Mouse (Mus musculus): ENCODE measurements around the gene Nomo1. TPM values are rescaled to one million over a fixed set of nuclear protein-coding genes. Genes with fewer than 3 reads are reported as not detected.

The Nomo1 gene
- polyA plus RNA-seq, 1 experiment from 2014 or later: 39.2 TPM

- 72% methylated on average over 8 of the region's 8 CpGs for WGBS
- no peaks in the 10 kb centered on the region for H3K36me3 ChIP-seq
- no peak overlapping the region for H3K4me3 ChIP-seq
- peaks cover 37% of the 10 kb centered on the region for H3K27me3 ChIP-seq (replicated peaks)
- H3K27ac ChIP-seq (replicated peaks): no peak overlapping the region
- no peak overlapping the region for H3K4me2 ChIP-seq
- no peaks in the 10 kb centered on the region for H3K9me3 ChIP-seq
- no peak overlapping the region for H3K9ac ChIP-seq
- H3K4me1 ChIP-seq: peaks cover 16% of the 10 kb centered on the region
- ATAC-seq (ENCODE audit: extremely low read depth, insufficient number of reproducible peaks, low FRiP score, low TSS enrichment): no peak
Observed at GRCm38 (mm10) chr7:46103075-46103591, 69.6 kb downstream of the Nomo1 start.

DNA sequence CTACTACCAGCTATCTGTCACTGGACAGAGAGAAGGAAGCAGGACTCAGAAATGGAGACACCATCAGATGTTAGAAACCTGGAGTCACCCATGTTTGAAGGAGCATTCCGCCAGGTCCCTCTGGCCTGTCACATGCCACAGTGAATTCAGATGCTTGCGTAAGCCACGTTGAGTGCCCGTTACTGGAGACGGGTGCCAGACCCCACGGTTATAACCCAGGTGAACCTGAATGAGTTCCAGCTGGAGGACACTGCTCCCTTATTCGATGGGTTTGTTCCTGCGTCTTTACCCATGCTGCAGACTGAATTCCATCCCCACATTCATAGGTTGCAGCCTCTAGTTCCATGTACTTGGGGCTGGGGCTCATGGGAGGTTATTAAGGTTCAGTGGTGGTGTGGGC lies 70.3 kb downstream of the Nomo1 start:
- Histone ChIP-seq H3K9me3 (no peaks in the 10 kb centered on the region), H3K27ac (replicated peaks) (no peak overlapping the region), H3K9ac (no peak overlapping the region), H3K4me2 (no peak overlapping the region), H3K27me3 (replicated peaks) (peaks cover 31% of the 10 kb centered on the region), H3K4me3 (no peak overlapping the region), H3K4me1 (peaks cover 16% of the 10 kb centered on the region), H3K36me3 (no peaks in the 10 kb centered on the region)
- WGBS: 87% methylated on average over 8 of the region's 8 CpGs
- ATAC-seq (ENCODE audit: extremely low read depth, insufficient number of reproducible peaks, low FRiP score, low TSS enrichment): no peak

DNA sequence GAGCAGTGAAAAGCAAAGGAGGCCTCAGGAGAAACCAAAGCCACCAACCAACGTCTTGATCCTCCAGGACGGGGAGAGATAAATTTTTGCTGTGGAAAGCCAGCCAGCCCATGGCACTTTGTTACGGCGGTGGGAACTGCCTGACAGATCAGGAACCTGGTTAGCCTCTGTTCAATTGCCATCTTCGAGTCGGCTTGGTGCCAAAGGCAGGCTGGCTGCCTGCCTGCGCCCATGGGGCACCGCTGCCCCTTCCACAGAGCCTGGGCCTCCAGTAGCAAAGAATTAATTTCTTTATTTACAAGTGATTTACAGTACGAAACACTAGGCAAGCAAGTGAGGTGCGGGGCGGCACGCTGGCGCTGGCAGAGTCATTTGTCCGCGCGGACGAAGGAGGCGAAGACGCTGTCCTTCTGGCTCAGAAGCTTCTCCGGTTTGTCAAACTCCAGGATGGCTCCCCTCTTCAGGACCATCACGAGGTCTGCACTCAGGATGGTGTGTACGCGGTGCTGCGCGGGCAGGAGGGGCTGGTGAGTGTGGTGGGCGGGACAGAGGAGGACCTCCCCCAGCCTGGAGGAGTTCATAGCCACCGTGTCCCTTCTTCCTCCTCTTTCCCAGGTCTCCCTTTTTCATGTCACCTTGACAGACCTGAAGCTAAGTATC lies 70.9 kb downstream of the Nomo1 start:
- Histone ChIP-seq H3K4me1 (peaks cover 10% of the 10 kb centered on the region), H3K27me3 (replicated peaks) (peaks cover 25% of the 10 kb centered on the region), H3K27ac (replicated peaks) (no peak overlapping the region), H3K4me2 (no peak overlapping the region), H3K36me3 (no peaks in the 10 kb centered on the region), H3K4me3 (no peak overlapping the region), H3K9ac (no peak overlapping the region), H3K9me3 (no peaks in the 10 kb centered on the region)
- 77% methylated on average over 27 of the region's 27 CpGs for WGBS
- no peak for ATAC-seq (ENCODE audit: extremely low read depth, insufficient number of reproducible peaks, low FRiP score, low TSS enrichment)

- H3K9me3 ChIP-seq: no peaks in the 10 kb centered on the region
- WGBS: 85% methylated on average over 7 of the region's 7 CpGs
Observed at GRCm38 (mm10) chr7:46105484-46105883, 72.0 kb downstream of the Nomo1 start.

DNA sequence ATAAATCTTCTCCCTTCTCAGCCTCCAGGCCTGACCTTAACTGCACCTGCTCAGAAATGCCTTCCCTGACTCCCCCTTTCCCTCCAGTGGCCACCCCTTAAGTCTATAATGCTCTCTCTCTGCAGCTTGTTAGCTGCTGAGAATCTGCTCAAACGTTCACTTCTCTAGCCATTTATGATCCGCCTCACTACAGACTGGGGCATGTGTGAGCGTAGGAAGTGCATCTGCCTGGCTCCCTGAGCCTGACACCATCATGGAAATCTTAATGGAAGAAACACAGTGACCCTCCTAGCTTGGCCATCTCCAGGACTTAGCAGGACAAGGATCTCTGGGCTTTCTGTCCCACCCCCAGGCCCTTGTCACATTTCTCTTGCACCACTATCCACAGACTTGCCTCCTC lies 76.6 kb downstream of the Nomo1 start:
- WGBS: 72% methylated on average over 3 of the region's 3 CpGs
- ATAC-seq (ENCODE audit: extremely low read depth, insufficient number of reproducible peaks, low FRiP score, low TSS enrichment): no peak
- Histone ChIP-seq H3K9me3 (no peaks in the 10 kb centered on the region), H3K4me2 (no peak overlapping the region), H3K9ac (peak overlapping the region; percentile 33; the same call in 1 of the 2 replicates), H3K27me3 (replicated peaks) (peaks cover 14% of the 10 kb centered on the region; the same call in 1 of the 2 replicates), H3K4me1 (peaks cover 43% of the 10 kb centered on the region), H3K27ac (replicated peaks) (no peak overlapping the region), H3K4me3 (no peak overlapping the region), H3K36me3 (no peaks in the 10 kb centered on the region)

More at GRCm38 (mm10) chr7:46105484-46105883, 72.0 kb downstream of the Nomo1 start:
- ATAC-seq (ENCODE audit: extremely low read depth, insufficient number of reproducible peaks, low FRiP score, low TSS enrichment): no peak
- H3K4me3 ChIP-seq: no peak overlapping the region
- H3K4me1 ChIP-seq: peaks cover 9% of the 10 kb centered on the region; the same call in 1 of the 2 replicates
- peaks cover 15% of the 10 kb centered on the region for H3K27me3 ChIP-seq (replicated peaks)
- no peaks in the 10 kb centered on the region for H3K36me3 ChIP-seq
- H3K4me2 ChIP-seq: no peak overlapping the region
- no peak overlapping the region for H3K9ac ChIP-seq
- no peak overlapping the region for H3K27ac ChIP-seq (replicated peaks)

- Histone ChIP-seq H3K4me2 (no peak overlapping the region), H3K9ac (peak overlapping the region; percentile 45), H3K4me1 (peaks cover 55% of the 10 kb centered on the region), H3K4me3 (no peak overlapping the region), H3K27me3 (replicated peaks) (peaks cover 7% of the 10 kb centered on the region; the same call in 1 of the 2 replicates), H3K9me3 (no peaks in the 10 kb centered on the region), H3K36me3 (no peaks in the 10 kb centered on the region), H3K27ac (replicated peaks) (peak overlapping the region; percentile 62)
- WGBS: 66% methylated on average over 15 of the region's 15 CpGs
- ATAC-seq (ENCODE audit: extremely low read depth, insufficient number of reproducible peaks, low FRiP score, low TSS enrichment): no peak
Observed at GRCm38 (mm10) chr7:46111212-46111817, 77.8 kb downstream of the Nomo1 start.

- H3K9ac ChIP-seq: peak overlapping the region; percentile 45; the same call in 1 of the 2 replicates
- peak overlapping the region; percentile 14; the same call in 1 of the 2 replicates for H3K4me2 ChIP-seq
- H3K27me3 ChIP-seq (replicated peaks): peaks cover 3% of the 10 kb centered on the region; the same call in 1 of the 2 replicates
- H3K27ac ChIP-seq (replicated peaks): peak overlapping the region; percentile 62
- ATAC-seq (ENCODE audit: extremely low read depth, insufficient number of reproducible peaks, low FRiP score, low TSS enrichment): no peak
- 34% methylated on average over 6 of the region's 6 CpGs for WGBS
- no peaks in the 10 kb centered on the region for H3K9me3 ChIP-seq
- H3K4me3 ChIP-seq: no peak overlapping the region
- no peaks in the 10 kb centered on the region for H3K36me3 ChIP-seq
- H3K4me1 ChIP-seq: peaks cover 62% of the 10 kb centered on the region
Observed at GRCm38 (mm10) chr7:46111938-46112337, 78.4 kb downstream of the Nomo1 start.

- ATAC-seq (ENCODE audit: extremely low read depth, insufficient number of reproducible peaks, low FRiP score, low TSS enrichment): no peak
- Histone ChIP-seq H3K9ac (no peak overlapping the region), H3K27ac (replicated peaks) (no peak overlapping the region), H3K4me3 (no peak overlapping the region), H3K4me1 (peaks cover 67% of the 10 kb centered on the region), H3K4me2 (no peak overlapping the region), H3K9me3 (no peaks in the 10 kb centered on the region), H3K36me3 (no peaks in the 10 kb centered on the region), H3K27me3 (replicated peaks) (no peaks in the 10 kb centered on the region; the same call in 1 of the 2 replicates)
- WGBS: 58% methylated on average over 3 of the region's 3 CpGs
Observed at GRCm38 (mm10) chr7:46113435-46113834, 79.9 kb downstream of the Nomo1 start.

DNA sequence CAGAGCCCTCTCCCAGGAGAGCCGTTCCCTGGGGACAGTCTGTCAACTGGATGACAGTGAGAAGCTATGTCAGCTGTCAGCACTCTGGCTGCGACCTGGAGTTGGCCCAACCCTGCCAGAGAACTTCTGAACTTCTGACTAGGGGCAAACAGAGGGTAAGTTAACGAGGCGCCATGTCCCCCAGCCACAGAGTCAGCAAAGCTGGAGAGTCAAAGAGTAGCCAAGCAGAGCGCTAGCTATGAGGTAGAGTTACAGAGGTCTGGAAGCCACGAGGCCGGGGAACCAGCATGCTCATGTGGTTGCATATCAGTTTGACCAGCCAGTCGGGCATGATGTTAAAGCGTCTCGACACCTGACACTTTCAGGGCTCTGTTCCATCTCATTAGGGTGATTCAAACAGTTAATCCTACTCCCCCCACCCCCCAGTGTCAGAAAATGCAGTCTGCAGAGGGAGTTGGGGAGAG lies 82.7 kb downstream of the Nomo1 start:
- Histone ChIP-seq H3K9ac (0 out of 2 replicates have a peak overlapping the region, but pooled peaks have one; percentile 8), H3K36me3 (no peaks in the 10 kb centered on the region), H3K4me3 (no peak overlapping the region), H3K9me3 (no peaks in the 10 kb centered on the region), H3K4me2 (no peak overlapping the region), H3K4me1 (peaks cover 58% of the 10 kb centered on the region), H3K27ac (replicated peaks) (peak overlapping the region; percentile 73), H3K27me3 (replicated peaks) (0 out of 2 replicates have a peak, but pooled peaks cover 3% of the 10 kb centered on the region)
- no peak for ATAC-seq (ENCODE audit: extremely low read depth, insufficient number of reproducible peaks, low FRiP score, low TSS enrichment)
- WGBS: 16% methylated on average over 10 of the region's 10 CpGs

GRCm38 (mm10) chr7:46117035-46117434 lies 83.5 kb downstream of the Nomo1 start:
- ATAC-seq (ENCODE audit: extremely low read depth, insufficient number of reproducible peaks, low FRiP score, low TSS enrichment): no peak
- peak overlapping the region; percentile 73 for H3K27ac ChIP-seq (replicated peaks)
- H3K9ac ChIP-seq: no peak overlapping the region; the same call in 1 of the 2 replicates
- H3K4me3 ChIP-seq: no peak overlapping the region
- no peak overlapping the region for H3K4me2 ChIP-seq
- 0 out of 2 replicates have a peak, but pooled peaks cover 3% of the 10 kb centered on the region for H3K27me3 ChIP-seq (replicated peaks)
- 68% methylated on average over 16 of the region's 16 CpGs for WGBS
- no peaks in the 10 kb centered on the region for H3K9me3 ChIP-seq
- H3K36me3 ChIP-seq: no peaks in the 10 kb centered on the region
- peaks cover 55% of the 10 kb centered on the region for H3K4me1 ChIP-seq

DNA sequence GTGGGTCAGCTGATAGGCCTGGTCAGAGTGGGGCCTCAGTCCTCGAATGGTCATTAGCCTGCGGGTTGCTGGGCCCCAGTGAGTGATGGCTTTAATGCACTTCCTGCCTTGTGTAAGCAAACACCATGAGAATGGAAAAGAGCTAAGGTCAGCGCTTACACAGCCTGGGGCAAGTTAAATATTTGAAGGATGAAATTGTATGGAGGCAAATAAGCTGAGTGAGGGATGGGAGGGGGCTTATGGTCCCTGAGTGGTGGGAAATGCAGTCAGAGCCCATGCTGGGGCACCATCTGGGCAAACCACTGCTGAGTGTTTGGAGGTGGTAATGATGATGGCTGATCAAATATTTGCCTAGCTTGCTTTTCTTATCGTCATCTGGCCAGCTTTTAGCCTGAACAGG lies 89.5 kb downstream of the Nomo1 start:
- no peak overlapping the region for H3K4me2 ChIP-seq
- ATAC-seq (ENCODE audit: extremely low read depth, insufficient number of reproducible peaks, low FRiP score, low TSS enrichment): no peak
- H3K9me3 ChIP-seq: 0 out of 2 replicates have a peak, but pooled peaks cover 6% of the 10 kb centered on the region
- H3K9ac ChIP-seq: no peak overlapping the region
- WGBS: 57% methylated on average over 4 of the region's 4 CpGs
- H3K27ac ChIP-seq (replicated peaks): no peak overlapping the region
- peaks cover 26% of the 10 kb centered on the region for H3K4me1 ChIP-seq
- no peak overlapping the region for H3K4me3 ChIP-seq
- H3K36me3 ChIP-seq: no peaks in the 10 kb centered on the region
- H3K27me3 ChIP-seq (replicated peaks): peaks cover 14% of the 10 kb centered on the region; the same call in 1 of the 2 replicates
